Mouse (Mus musculus) adrenal gland, adult 8-10 months (tissue): ENCODE results near the gene Slc1a7. TPM values are rescaled to one million over a fixed set of nuclear protein-coding genes. Genes with fewer than 3 reads are reported as not detected.
A peak's percentile ranks its signal among the peaks of the same experiment; 100 is the strongest.

Source experiments
- DNase-seq: peaks from one replicate; pipeline ENCODE4 v3.0.0; 2022
- total RNA-seq, 4 experiments: library from RNA; stranded (reverse); gene quantifications; 2 replicates each; pipeline ENCODE4 v1.2.4; 2022

Slc1a7 gene
- total RNA-seq, 4 experiments from 2014 or later: 0.35 to 0.73 (median 0.49) TPM

- DNase-seq: no peak
Observed at GRCm38 (mm10) chr4:108055873-108056272, 87.7 kb downstream of the Slc1a7 start.

DNA sequence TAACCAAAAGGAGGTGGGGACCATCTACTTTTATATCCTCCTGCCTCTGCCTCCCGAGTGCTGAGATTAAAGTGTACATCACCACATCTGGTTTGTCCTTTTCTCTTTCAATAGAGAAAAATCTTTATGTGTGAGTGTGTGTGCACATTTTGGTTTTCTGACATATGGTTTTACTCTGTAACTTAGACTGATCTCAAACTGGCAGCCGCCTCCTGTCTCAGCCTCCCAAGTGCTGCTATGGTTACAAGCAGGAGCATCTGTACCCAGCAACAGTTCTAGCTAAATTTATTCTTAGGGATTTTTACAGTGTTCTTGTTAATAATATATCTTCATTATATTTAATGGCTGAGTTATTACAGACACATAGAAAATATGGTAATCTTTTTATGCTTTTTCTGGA is 89.1 kb downstream of the Slc1a7 start:
- no peak for DNase-seq

DNA sequence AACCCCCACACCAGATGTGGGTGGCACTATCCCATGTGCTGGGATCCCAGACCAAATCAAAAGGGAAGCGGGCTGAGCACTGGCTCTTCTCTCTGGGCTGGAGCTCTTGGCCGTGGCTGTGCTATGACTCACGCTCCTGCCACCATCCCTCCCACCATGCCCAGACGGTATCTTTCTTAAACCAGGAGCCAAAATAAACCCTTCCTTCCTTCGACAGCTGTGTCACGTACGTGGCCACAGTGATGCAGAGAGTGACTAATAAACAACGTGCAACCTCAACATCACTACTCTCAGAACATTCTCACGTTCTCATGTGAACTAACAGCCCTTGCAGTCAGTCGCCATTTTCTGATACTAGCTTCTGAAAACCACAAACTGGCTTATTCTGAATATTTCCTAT is 90.0 kb downstream of the Slc1a7 start:
- DNase-seq: peak; percentile 47

- DNase-seq: no peak
Observed at GRCm38 (mm10) chr4:108059601-108060379, 91.7 kb downstream of the Slc1a7 start.

DNA sequence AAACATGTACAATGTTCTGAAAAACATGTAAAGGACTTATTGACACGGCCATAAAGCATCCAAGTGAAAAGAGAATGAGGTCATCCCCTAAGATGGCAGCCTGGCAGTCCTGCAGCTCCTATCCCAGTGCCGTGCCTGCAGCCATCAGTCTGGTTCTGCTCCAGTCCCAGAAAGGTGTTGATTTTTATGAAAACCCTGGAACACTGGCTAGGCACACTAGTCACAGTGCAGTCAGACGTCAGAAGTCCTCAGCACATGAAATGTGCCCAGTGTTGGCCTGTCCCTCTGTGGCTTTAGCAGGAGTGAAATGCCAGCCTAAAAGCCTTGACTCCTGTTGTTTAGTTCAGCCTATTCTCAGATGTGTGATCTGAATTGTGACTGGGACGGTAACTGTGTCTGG is 92.6 kb downstream of the Slc1a7 start:
- DNase-seq: no peak

GRCm38 (mm10) chr4:108062524-108062923 is 94.4 kb downstream of the Slc1a7 start:
- DNase-seq: no peak

Other genes with a start within 250 kb of the Slc1a7 start
- 10 to 100 TPM in 1 of 4 experiments, 1 to 10 TPM in 3; 7.2 to 12.5 (median 8.8) TPM for gene Lrp8, start 166.1 kb upstream of the Slc1a7 start, total RNA-seq
- 10 to 100 TPM; 61.8 to 73.5 (median 71.9) TPM for gene Magoh, start 88.6 kb upstream of the Slc1a7 start, total RNA-seq
- gene 0610037L13Rik, start 78.5 kb upstream of the Slc1a7 start, total RNA-seq: 10 to 100 TPM; 75.0 to 83.5 (median 78.4) TPM
- 100 to 1,000 TPM in 3 of 4 experiments, 10 to 100 TPM in 1; 92.3 to 198 (median 141) TPM for gene Cpt2, start 44.7 kb upstream of the Slc1a7 start, total RNA-seq
- gene Podn, start 128.1 kb downstream of the Slc1a7 start, total RNA-seq: 10 to 100 TPM in 2 of 4 experiments, 1 to 10 TPM in 2; 7.6 to 17.0 (median 11.0) TPM
- 100 to 1,000 TPM; 204 to 358 (median 307) TPM for gene Scp2, start 176.7 kb downstream of the Slc1a7 start, total RNA-seq
- gene Echdc2, start 197.1 kb downstream of the Slc1a7 start, total RNA-seq: 10 to 100 TPM; 22.1 to 28.1 (median 26.8) TPM
- 1 to 10 TPM in 1 of 4 experiments, under 1 TPM in 3; 0.32 to 1.0 (median 0.73) TPM for gene Zyg11a, start 249.7 kb downstream of the Slc1a7 start, total RNA-seq